8 mouse cellular contexts compared by ENCODE assay signal in genomic region chr1:177794866-177795265, GRCm38 (mm10). TPM values are rescaled to one million over a fixed set of nuclear protein-coding genes. Genes with fewer than 3 reads are reported as not detected.
DNase-seq lines count a peak whose midpoint lies in the region; ATAC-seq and TF ChIP-seq lines count a peak whose summit lies in the region.

No protein-coding gene starts in this region.

- peaks cover 4% of the 10 kb centered on the region for H3K4me1 ChIP-seq in lung, adult 2 months (ENCODE audit: control insufficient read depth, insufficient read depth, low read length)
- peaks cover 7% of the 10 kb centered on the region for H3K4me1 ChIP-seq in brown adipose tissue, adult 24 weeks (ENCODE audit: control insufficient read depth, insufficient read depth, insufficient read length, low read length)
- H3K4me1 ChIP-seq in heart, postnatal 0 days (ENCODE audit: control insufficient read depth, insufficient read depth), result peaks cover 12% of the 10 kb centered on the region
- peaks cover 16% of the 10 kb centered on the region for H3K4me1 ChIP-seq in liver, embryonic 11.5 days (replicated peaks; ENCODE audit: control insufficient read depth, insufficient read depth, low read length)

- no peaks in the 10 kb centered on the region for H3K36me3 ChIP-seq in heart, postnatal 0 days (replicated peaks; ENCODE audit: control insufficient read depth, insufficient read depth, low read length)
- H3K36me3 ChIP-seq in liver, embryonic 11.5 days (ENCODE audit: control insufficient read depth, insufficient read depth, low read length), result no peaks in the 10 kb centered on the region; the same call in 1 of the 2 replicates

- H3K4me2 ChIP-seq in heart, postnatal 0 days (ENCODE audit: low read depth, low read length), result peak overlapping the region; percentile 93
- peak overlapping the region; percentile 88 for H3K4me2 ChIP-seq in liver, embryonic 11.5 days

- TF ChIP-seq EP300 in heart, postnatal 0 days (IDR thresholded peaks at IDR 0.05; ENCODE audit: low read depth), result no peak

- no peaks in the 10 kb centered on the region for H3K27me3 ChIP-seq in heart, postnatal 0 days (ENCODE audit: control insufficient read depth, insufficient read depth, low read length)
- H3K27me3 ChIP-seq in liver, embryonic 11.5 days (replicated peaks; ENCODE audit: control insufficient read depth, insufficient read depth, low read length), result no peaks in the 10 kb centered on the region

- TF ChIP-seq CTCF in lung, adult 2 months (IDR thresholded peaks at IDR 0.05; ENCODE audit: insufficient read depth, low read length), result no peak
- TF ChIP-seq CTCF in heart, postnatal 0 days (IDR thresholded peaks at IDR 0.05; ENCODE audit: low read depth), result no peak

- WGBS in lung, adult 2 months, result 17% methylated on average over 8 of the region's 8 CpGs
- 15% methylated on average over 8 of the region's 8 CpGs for WGBS in heart, postnatal 0 days
- 7% methylated on average over 8 of the region's 8 CpGs for WGBS in liver, embryonic 11.5 days

- H3K9me3 ChIP-seq in heart, postnatal 0 days (replicated peaks; ENCODE audit: control insufficient read depth, low read length), result no peaks in the 10 kb centered on the region
- H3K9me3 ChIP-seq in liver, embryonic 11.5 days (ENCODE audit: control insufficient read depth, low read length), result no peaks in the 10 kb centered on the region

- H3K27ac ChIP-seq in brown adipose tissue, adult 24 weeks (replicated peaks; ENCODE audit: low read depth, low read length), result peak overlapping the region; percentile 32; the same call in 1 of the 2 replicates
- 0 out of 2 replicates have a peak overlapping the region, but pooled peaks have one; percentile 46 for H3K27ac ChIP-seq in heart, postnatal 0 days (ENCODE audit: low read depth)
- peak overlapping the region; percentile 16; the same call in 1 of the 2 replicates for H3K27ac ChIP-seq in liver, embryonic 11.5 days (ENCODE audit: low read depth, low read length)

- peak overlapping the region; percentile 84 for H3K4me3 ChIP-seq in lung, adult 2 months (replicated peaks; ENCODE audit: extremely low read depth, low read depth, low read length)
- H3K4me3 ChIP-seq in brown adipose tissue, adult 24 weeks (ENCODE audit: insufficient read depth, low read depth, low read length), result peak overlapping the region; percentile 40
- peak overlapping the region; percentile 97 for H3K4me3 ChIP-seq in heart, postnatal 0 days (ENCODE audit: low read depth, low read length)
- peak overlapping the region; percentile 90 for H3K4me3 ChIP-seq in liver, embryonic 11.5 days (ENCODE audit: low read depth, low read length)

- no peak for TF ChIP-seq POLR2A in lung, adult 2 months (IDR thresholded peaks at IDR 0.05; ENCODE audit: borderline replicate concordance, extremely low read depth, low read depth, low read length)

- no peak for ATAC-seq in heart, postnatal 0 days (ENCODE audit: insufficient read depth, low read depth)
- ATAC-seq in liver, embryonic 11.5 days (replicated peaks; ENCODE audit: low FRiP score), result no peak
- no peak for ATAC-seq in activated CD4-positive, CD25-positive, alpha-beta regulatory T cell, adult 4 months

- peak; percentile 20 for DNase-seq in lung, adult 2 months
- no peak for DNase-seq in lung, postnatal 14 days
- no peak for DNase-seq in heart, postnatal 0 days (ENCODE audit: low spot score)
- DNase-seq in liver, embryonic 11.5 days (ENCODE audit: low spot score), result peak; percentile 33
- DNase-seq in retina, embryonic 14.5 days (ENCODE audit: low spot score), result peak; percentile 14
- no peak for DNase-seq in frontal cortex, postnatal 10 days (ENCODE audit: low spot score in 2 of 2)

- peak overlapping the region; percentile 91 for H3K9ac ChIP-seq in heart, postnatal 0 days (replicated peaks; ENCODE audit: low read depth, low read length)
- H3K9ac ChIP-seq in liver, embryonic 11.5 days (ENCODE audit: low read depth, low read length), result peak overlapping the region; percentile 71

RNA-seq across cellular contexts. Expression of gene Adss, which starts 1.4 kb away (rescaled TPM):
- 17.0 and 23.8 TPM in 2 replicates for polyA plus RNA-seq in lung, adult 2 months (2012; rRNA removed)
- polyA plus RNA-seq in brown adipose tissue, adult 24 weeks (2012; ENCODE audit: insufficient read depth, insufficient read length, missing spikeins), result 26.6 and 33.5 TPM in 2 replicates
- 16.6 and 17.0 TPM in 2 replicates for total RNA-seq in heart, postnatal 0 days (2014; rRNA removed; ENCODE audit: low replicate concordance)
- polyA plus RNA-seq in heart, postnatal 0 days (2015; fragmentation: Nextera tagmentation; extraction: Ambion mirVana), result 8.7 and 9.5 TPM in 2 replicates
- 38.2 and 43.7 TPM in 2 replicates for polyA plus RNA-seq in liver, embryonic 11.5 days (2014; fragmentation: Nextera tagmentation; extraction: Ambion mirVana)
- 10 to 100 TPM; 66.8 to 67.7 TPM for polyA plus RNA-seq in activated CD4-positive, CD25-positive, alpha-beta regulatory T cell, adult 4 months (2017; shearing (Covaris generic))

Comparison
In these comparisons a context has a peak if more than half of its experiments do, and no peak if none do; other contexts are left out.
1. DNase-seq: peak in lung, adult 2 months (single experiment), liver, embryonic 11.5 days (single experiment) and retina, embryonic 14.5 days (single experiment); none in lung, postnatal 14 days (single experiment), heart, postnatal 0 days (single experiment) and frontal cortex, postnatal 10 days (0 of 2).
2. H3K4me3 ChIP-seq: peak in every context shown above with its lines; median percentile 97 in heart, postnatal 0 days; 90 in liver, embryonic 11.5 days; 84 in lung, adult 2 months; 40 in brown adipose tissue, adult 24 weeks.
3. Peak in every context shown above with its lines, with median percentiles within 50 percentile points of each other: H3K27ac ChIP-seq.